Mouse (Mus musculus) right cerebral cortex, postnatal 36 days (tissue): ENCODE results near the gene Ddost.

Source experiments
- DNase-seq, 2 experiments: peaks; one replicate each; pipeline ENCODE4 v3.0.0; 2022; ENCODE audit warnings: low spot score in 2 of 2, mixed read lengths in 1 of 2

The Ddost gene

GRCm38 (mm10) chr4:138337341-138337740 is 32.8 kb downstream of the Ddost start:
- no peak for DNase-seq

DNA sequence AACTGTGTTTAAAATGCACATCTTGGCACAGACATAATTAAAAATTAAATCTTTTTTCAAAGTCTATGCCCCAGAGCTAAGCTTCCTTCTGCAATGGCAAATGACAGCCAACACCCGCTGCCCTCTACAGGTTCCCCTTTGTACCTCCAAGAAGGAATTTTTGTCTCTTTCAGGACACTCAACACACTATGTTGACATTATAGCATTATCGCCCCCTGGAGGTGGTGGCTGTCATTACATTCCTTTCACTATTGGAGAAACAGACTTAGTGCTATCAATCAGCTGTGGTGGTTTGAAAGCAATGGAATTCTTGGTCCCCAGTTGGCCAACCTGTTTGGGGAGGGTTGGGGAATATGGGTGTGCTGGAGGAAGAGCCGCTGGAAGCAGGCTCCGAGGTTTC is 35.4 kb downstream of the Ddost start:
- no peak for DNase-seq

DNA sequence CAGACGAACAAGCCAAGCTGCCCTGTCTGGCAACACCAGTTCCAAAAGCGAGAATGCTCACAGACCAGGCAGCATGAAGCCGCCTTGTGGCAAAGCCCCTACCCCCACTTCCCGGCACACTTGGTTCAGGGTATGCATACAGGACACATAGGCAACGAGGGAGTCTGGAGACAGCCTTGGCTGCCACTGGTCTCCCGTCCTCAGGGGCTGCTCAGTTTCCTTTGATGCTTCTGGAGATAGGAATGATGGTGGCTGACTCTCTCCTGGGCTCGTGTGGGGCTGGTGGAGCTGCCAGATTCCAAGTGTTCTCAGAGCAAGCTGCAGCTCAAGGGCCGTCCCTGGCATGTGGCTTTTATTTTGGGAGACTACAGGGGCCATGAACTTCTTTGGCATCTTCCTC is 36.9 kb downstream of the Ddost start:
- DNase-seq, result no peak

DNA sequence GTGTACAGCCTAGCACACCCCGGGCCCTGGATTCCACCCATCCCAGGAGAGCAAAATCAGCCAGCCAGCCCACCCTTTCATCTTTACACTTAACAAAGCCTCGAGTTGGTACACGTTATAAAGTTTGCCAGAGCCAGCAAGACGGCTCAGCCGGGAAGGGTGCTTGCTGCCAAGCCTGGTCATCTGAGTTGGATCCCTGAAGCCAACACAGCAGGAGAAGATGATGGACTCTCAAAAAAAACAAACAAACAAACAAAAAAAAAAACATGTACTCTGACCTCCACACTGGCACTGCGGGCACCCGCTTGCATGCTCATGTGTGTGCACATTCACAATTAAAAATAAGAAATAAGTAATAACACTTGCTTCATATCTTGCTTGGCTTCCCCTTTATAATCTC is 37.5 kb downstream of the Ddost start:
- no peak for DNase-seq

GRCm38 (mm10) chr4:138342778-138343177 is 38.2 kb downstream of the Ddost start:
- no peak for DNase-seq

DNA sequence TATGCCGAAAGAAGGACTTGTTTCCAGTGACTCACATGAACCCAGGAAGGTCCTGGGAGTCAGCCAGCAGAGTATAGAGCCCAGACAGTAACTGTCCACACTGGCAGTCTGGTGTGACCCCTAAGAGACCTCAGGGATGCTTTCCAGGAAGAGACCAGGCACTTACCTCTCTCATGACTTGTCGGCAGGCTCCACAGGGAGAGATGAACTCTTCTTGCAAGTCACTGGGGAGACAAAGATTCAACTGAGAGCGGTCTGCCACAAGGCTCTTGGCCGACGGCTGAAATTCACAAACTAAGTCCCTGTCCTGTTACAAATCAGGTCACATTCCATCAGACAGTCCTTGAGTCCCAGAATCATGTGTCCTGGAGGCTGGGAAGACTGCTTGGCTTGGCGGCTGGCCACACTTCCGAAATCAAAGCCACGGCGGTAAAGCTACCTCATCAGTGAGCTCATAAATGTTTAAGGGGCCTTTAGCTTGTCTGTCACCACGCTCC is 38.9 kb downstream of the Ddost start:
- DNase-seq, result no peak

DNA sequence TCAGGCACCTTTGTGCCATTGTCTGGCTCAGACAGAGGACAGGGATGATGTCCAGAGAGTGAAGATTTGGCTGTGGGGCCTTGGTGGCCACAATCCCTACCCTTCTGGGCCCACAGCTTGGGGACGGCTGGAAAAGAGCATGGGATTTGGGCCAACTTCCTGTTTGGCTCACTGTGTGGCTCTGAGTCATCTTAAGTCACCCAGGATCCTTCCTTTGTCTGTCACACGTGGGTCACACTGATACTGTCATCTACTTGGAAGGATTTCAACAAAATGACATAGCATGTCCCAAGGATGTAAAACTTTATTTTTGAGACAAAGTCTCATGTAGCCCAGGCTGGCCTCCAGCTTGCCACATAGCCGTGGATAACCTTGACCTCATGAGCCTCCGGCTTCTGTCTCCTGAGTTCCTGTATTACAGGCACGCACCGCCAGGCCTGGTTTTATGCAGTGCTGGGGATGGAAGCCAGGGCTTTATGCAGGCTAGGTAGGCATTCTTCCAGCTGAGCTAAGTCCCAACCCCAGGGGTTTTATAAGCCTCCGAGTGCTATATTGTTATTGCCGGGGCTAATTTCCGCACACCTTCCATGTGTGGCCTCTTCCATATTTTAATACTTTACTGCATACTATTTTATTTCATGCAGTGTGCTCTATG is 40.5 kb downstream of the Ddost start:
- no peak for DNase-seq

DNA sequence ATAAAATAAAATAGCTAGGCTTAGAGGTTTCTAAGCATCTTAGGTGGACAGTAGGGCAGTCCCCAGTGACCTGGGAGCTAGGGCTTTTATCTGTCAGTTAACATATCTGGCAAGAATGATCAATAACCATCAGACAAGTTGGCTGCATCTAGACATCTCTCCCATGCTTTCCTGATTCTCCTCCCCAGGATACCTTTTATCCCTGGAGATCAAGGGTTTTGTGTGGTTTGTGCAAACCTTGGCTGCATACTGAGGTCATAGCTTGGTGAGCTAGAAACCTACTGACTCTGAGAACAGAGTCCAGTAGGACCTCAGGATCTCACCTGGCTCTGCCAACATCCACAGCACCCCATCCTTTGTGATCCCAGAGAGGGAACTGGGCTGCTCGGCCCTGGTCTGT is 42.8 kb downstream of the Ddost start:
- DNase-seq, result no peak

- DNase-seq, result no peak
These were observed 44.2 kb downstream of the Ddost start for GRCm38 (mm10) chr4:138348716-138349115.

DNA sequence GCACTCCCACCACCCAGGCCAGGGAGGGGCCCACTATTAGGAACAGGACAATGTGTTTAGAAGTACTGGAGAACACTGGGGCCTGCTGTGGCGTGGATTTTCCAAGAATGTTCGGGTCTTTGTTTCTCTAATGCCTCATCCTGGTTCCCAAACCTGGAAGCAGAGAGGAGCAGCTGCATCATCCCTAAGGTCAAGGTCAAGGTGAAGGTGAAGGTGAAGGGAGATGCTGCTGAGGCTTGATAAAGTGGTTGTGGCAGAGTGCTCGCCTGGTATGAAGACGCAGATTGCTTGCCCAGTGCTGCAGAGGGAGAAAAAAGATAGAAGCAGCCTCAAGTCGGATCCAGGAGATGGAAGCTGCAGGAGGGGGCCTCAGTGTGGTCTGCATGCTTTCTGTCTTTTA is 47.3 kb downstream of the Ddost start:
- DNase-seq, result no peak

- no peak for DNase-seq
These were observed 48.2 kb downstream of the Ddost start for GRCm38 (mm10) chr4:138352692-138353091.

DNA sequence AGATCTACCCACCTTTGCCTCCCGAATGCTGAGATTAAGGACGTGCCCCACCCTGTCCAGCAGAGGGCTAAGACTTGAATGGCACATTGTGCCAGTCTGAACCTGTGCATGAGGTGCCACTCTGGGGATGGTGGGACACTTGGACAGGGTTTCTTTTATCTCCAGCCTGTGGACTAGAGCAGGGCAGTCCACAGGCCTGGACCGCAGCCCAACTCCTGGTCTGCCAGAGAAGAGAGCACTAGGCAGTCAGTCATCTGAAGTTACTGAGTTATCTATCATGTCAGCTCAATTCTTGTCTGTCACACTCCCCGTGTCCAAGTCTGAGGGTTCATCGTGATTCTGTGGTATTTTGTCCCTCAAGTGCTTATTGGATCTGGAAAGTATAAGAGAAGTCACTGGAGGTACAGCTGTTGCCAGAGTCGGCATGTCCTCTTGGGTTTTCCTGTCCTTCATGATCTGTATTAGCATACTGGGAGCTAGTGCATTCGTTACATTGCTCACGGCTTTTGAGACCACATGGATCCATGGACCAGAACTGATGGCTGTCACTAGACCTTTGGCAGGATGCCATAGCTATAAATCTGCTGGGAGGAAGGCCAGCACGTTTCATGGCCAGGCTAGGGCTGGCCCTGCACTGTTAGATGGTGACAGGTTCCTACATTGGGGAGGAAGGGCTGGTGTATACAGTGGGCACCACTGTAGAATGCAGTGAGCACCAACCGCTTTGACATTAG is 49.1 kb downstream of the Ddost start:
- DNase-seq, result no peak

GRCm38 (mm10) chr4:138355496-138355895 is 51.0 kb downstream of the Ddost start:
- no peak for DNase-seq

DNA sequence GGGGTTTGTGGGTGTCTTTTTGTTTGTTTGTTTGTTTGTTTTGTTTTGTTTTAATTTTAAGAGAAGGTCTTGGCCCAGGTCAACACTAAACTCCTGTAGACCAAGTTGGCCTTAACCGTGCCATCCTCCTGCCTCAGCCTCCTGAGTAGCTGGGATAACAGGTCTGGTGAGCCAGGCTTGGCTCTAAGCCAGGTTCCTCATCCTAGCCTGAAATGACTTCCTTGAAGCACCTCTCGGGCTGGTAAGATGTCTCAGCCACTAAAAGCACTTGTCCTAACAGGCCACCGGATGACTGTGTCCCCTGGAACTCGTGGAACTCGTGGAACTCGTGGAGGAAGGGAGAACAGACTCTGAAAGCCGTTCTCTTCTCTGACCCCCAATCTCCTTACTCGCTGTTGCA is 51.6 kb downstream of the Ddost start:
- no peak for DNase-seq

DNA sequence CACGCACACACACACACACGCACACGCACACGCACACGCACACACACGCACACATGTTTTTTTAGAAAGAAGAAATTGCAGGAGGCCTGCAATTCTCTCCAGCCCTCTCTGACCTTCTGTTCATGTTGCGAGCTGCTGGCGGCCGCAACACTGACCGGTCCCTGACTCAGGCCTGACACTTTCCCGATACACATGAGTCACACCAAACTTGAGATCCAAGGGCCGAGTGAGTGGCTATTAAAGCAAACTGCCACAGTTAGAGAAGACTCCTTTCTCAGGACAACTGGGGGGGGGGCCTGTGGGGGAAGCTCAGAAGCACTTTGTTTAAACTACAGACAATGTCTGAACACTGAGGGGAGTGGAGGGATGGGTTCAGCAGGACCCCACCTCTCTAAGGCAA is 52.0 kb downstream of the Ddost start:
- no peak for DNase-seq

- DNase-seq, result no peak
These were observed 53.6 kb downstream of the Ddost start for GRCm38 (mm10) chr4:138358176-138358575.

DNA sequence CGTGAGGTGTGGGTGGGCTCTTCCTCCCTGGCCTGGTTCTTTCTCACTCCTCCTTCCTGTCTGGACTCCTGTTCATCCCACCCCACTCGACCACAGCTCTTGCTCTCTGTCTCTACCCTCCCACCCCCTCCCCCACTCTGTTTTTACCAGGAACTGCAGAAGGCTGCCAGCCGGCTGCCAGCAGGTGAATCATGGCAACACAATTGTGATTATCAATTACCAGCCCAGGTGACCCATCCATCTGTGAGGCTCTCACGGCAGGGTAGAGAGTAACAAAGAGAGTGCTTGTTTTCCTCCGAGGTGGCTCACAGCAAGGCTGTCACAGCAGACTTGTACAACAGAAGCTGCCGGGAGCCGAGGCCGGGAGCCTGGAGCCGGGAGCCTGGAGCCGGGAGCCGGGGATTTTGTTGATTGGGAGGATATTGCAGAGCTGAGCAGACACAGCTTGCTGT is 56.9 kb downstream of the Ddost start:
- no peak for DNase-seq
